Mouse (Mus musculus): ENCODE measurements around the gene Ubac2.

Ubac2 gene

GRCm38 (mm10) chr14:122000346-122001105, 122.1 kb downstream of the Ubac2 start:
- DNase-seq (ENCODE audit: low spot score in 2 of 2): no peak

- DNase-seq (ENCODE audit: low spot score in 2 of 2): no peak
These were observed 123.8 kb downstream of the Ubac2 start for GRCm38 (mm10) chr14:122002224-122002623.

GRCm38 (mm10) chr14:122003812-122004211, 125.4 kb downstream of the Ubac2 start:
- no peak for DNase-seq (ENCODE audit: low spot score in 2 of 2)

DNA sequence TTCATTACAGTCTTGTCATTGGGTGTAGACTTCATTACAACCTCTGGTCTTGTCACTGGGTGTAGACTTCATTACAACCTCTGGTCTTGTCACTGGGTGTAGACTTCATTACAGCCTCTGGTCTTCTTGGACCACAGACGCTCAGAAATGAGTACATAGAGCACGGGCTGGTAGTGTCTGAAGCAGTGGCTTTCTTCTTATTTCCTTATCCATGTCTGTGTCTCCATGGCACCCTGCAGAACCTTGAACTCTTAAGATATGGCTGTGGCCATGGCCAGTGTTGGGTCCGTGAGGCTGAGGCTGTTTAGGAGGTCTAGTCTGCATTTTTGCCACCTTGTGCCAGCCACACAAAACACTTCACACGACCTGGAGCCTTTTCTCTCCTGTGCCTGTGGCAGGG, 129.8 kb downstream of the Ubac2 start:
- no peak for DNase-seq (ENCODE audit: low spot score in 2 of 2)

- DNase-seq (ENCODE audit: low spot score in 2 of 2): peak; percentile 36 to 51
These were observed 131.1 kb downstream of the Ubac2 start for GRCm38 (mm10) chr14:122009502-122009901.

GRCm38 (mm10) chr14:122010301-122010700, 131.9 kb downstream of the Ubac2 start:
- no peak for DNase-seq (ENCODE audit: low spot score in 2 of 2)

- DNase-seq (ENCODE audit: low spot score in 2 of 2): no peak
These were observed 133.3 kb downstream of the Ubac2 start for GRCm38 (mm10) chr14:122011768-122012167.

- no peak for DNase-seq (ENCODE audit: low spot score in 2 of 2)
These were observed 133.8 kb downstream of the Ubac2 start for GRCm38 (mm10) chr14:122012193-122012592.

DNA sequence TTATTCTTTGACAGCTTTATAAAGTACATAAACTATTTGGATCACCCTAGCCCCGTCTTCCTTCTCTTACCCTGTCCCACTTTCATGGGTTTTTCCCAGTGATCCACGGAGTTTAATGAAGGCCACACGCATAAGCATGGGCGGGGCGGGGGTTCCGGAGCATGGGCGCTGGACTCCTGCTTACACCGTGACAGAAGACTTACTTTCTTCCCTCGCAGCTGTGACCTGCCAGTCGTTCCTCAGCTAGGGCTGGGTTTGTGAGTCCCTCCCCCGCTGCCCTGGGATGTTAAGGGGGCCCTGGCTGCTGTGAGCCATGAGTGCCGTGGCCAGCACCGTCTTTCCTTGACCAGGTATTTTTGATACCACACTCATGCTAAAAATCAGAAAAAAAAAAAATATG, 134.4 kb downstream of the Ubac2 start:
- DNase-seq (ENCODE audit: low spot score in 2 of 2): no peak

DNA sequence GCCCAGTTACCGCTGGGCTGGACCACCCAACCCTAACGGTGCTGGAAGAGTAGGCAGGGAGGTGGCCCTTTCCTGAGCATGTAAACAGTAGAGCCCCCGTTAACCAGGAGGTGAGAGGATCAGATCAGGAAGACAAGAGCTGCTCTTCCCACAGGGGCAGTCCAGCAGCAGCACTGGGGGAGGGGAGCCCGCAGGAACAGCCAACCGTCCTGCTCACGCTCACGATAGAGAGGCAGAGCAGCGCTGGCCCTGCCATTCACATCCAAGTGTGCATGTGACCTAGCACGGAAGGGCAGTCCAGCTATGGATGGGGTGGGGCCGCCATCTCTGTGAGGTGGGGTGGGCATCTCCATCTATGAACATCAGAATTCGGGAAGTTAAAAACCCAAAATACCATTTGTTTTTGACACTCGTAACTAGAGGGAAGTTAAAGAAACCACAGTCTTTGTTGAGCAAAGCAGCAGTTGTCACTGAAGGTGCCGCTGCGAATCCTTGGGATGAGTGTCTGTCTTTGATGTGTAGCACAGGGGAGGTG, 135.1 kb downstream of the Ubac2 start:
- peak; percentile 24 to 44 for DNase-seq (ENCODE audit: low spot score in 2 of 2)

GRCm38 (mm10) chr14:122017958-122018357, 139.5 kb downstream of the Ubac2 start:
- no peak for DNase-seq (ENCODE audit: low spot score in 2 of 2)

DNA sequence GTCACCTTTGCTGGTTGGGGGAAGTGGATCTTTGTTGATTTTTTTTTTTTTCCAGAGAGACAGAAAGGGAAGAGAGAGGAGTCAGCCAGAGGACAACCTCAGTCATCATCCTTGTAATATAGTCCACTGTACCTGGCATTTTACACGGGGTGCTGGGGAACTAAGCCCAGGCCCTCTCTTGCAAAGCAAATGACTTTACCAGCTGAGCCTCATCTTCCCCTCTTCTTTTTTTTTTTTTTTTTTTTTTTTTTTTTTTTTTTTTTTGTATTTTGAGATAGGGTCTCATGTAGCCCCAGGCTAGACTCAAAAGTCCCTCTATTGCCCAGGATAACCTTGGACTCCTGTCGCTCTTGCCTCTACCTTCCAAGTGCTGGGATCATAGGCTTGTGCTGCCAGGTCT, 141.0 kb downstream of the Ubac2 start:
- DNase-seq (ENCODE audit: low spot score in 2 of 2): no peak

GRCm38 (mm10) chr14:122020567-122020966, 142.1 kb downstream of the Ubac2 start:
- DNase-seq (ENCODE audit: low spot score in 2 of 2): no peak

- no peak for DNase-seq (ENCODE audit: low spot score in 2 of 2)
These were observed 144.6 kb downstream of the Ubac2 start for GRCm38 (mm10) chr14:122023054-122023453.

DNA sequence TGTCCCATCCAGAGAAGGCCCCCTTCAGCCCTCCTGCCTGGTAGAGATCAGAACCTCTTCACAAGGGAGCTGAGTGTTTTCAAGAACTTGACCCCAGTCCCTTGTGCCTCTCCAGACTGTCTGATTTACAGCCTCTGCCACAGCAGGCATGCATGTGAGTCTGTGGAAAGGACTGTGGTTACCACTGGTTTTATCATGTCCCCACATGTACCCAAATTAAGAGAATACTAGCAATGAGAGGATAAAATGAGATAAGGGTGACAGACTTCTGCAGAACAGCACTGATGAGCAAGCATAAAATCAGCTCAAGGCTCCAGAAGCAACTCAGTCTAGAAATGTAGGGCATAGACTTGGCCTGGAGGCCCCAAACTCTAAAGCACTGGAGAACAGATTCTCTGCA, 145.5 kb downstream of the Ubac2 start:
- DNase-seq (ENCODE audit: low spot score in 2 of 2): no peak

DNA sequence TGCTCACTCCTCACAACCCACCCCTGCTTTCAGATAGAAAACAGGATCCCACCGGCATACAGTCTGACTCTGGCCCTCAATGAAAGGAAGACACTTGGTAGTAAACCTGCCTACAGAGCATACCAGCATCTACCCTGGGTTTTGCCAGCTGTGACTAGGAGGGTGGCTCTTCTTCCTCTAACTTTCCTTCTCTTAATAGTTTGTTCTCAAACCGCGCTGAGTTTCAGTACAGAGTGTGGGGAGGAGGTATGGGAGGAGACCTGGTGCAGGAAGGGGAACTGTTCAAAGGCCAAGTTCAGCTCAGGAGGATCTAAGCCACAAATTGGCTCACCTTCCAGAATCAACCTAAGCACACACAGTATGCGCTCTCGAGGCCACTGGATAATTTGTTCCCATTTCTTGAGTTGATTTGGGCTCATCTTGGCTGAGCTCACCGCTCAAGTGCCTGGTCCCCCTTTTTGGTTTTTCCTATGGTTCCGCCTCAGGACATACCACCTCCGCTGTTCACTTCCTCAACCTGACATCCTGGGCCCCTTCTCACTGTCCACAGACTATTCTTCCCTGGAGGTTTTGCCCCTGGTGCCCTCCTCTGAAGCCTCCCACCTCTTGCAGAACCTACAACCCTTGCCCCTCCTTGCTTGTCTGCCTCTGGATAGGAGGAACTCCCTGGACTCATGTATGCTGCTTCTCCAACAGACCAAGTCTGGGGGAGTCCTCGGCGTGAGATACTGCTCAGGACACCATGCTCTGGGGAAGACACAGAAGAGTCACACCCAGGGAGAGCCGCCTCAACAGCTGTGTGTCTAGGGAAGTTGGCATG, 150.7 kb downstream of the Ubac2 start:
- no peak for DNase-seq (ENCODE audit: low spot score in 2 of 2)

GRCm38 (mm10) chr14:122029851-122030250, 151.4 kb downstream of the Ubac2 start:
- no peak for DNase-seq (ENCODE audit: low spot score in 2 of 2)

DNA sequence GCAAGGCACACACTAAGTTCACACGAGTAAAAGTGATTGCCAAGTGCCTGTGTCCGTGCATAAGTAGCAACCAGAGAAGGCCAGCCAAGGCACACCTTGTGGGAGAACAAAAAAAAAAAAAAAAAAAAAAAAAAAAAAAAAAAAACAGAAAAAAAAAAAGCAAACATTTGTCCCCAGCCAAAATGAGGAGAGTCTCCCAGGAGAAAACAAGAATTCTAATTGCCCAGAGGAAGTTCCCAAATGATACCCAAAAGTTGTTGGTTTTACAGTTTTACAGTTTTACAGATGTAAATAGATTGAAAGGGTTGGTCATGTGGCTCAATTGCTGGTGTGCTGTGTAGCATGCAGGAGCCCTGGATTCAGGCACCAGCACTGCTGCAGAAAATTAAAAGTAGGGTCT, 153.6 kb downstream of the Ubac2 start:
- DNase-seq (ENCODE audit: low spot score in 2 of 2): no peak

GRCm38 (mm10) chr14:122034451-122034850, 156.0 kb downstream of the Ubac2 start, which contains the start of gene Timm8a2:
Gene Timm8a2 (plus strand): TSS chr14:122034674.
- DNase-seq (ENCODE audit: low spot score in 2 of 2): no peak

DNA sequence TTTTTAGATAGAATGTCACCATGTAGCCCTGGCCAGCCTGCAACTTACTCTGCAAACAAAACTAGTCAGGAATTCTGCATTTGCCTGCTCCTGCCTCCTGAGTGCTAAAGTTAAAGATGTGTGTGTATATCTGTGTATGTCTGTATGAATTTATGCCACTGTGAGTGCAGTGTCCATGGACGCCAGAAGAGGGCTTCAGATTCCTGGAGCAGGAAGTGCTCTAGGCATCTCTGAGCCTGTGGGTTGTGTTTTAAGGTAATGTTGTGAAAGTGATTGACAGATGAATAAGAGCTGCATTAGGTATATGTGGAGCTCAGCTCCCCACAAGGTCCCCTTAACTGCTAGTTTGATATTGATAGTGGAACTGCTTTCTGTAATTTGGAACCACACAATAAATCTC, 156.8 kb downstream of the Ubac2 start:
- no peak for DNase-seq (ENCODE audit: low spot score in 2 of 2)

GRCm38 (mm10) chr14:122035860-122036259, 157.4 kb downstream of the Ubac2 start:
- no peak for DNase-seq (ENCODE audit: low spot score in 2 of 2)

DNA sequence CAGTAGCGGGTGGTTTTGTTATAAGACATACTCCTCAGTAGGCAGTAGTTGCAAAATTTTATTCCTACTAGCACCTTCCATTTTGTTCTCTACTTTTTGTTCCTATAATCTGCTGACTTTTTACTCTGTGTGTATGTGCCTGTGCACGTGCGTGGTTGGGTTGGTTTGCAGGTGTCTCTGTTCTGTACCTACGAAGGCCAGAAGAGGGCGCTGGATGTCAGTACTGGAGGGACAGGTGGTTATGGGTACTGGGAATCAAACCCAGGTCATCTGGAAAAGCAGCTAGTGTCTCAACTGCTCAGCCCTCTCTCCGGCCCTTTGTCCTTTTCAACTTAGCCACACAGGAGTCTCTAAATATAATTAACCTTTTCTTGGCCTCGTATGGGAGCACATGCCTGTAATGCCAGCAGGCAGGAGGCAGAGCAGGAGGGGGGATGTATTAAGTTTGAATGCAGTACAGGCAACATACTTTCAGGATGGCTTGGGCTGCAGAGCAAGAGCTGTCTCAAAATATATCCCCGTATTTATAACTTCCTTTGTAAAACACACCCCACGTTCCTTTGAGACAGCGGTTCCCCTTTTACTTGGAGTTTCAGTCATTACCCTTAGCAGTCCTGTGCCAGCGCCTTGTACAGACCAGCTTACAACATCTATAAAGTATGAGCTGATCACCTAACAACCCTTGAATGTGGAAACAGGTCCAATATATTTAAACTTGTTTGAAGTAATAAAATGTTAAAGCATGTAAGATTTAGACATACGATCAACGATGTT, 160.6 kb downstream of the Ubac2 start:
- no peak for DNase-seq (ENCODE audit: low spot score in 2 of 2)
